Mouse (Mus musculus): Measurements from ENCODE around the gene Themis3. TPM values are rescaled to one million over a fixed set of nuclear protein-coding genes. Genes with fewer than 3 reads are reported as not detected.
"Not testable (repeated sequence)": the region's sequence is repeated elsewhere in the genome, so short reads cannot be mapped to it uniquely, and the experiment has no call there.

Themis3 gene
- polyA plus RNA-seq, 1 experiment from 2014 or later = not detected

DNA sequence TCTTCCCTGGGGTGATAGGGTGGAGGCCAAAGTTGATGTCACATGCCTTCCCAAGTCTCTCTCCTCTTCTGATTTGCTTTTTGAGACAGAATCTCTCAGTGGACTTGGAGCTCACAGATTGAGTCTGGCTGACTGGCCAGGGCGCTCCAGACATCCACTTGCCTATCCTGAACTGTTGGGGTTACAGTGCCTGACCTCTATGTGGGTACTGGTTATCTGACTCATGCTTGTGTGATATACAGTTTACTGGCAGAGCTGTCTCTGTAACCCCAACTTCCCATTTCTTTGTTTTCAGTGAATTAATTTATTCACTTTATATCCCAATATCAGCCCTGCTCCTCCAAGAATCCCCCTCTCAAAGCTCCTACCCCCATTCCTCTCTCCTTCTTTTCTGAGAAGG, 62.1 kb downstream of the Themis3 start:
- Histone ChIP-seq H3K9ac (replicated peaks; ENCODE audit: low read length) (no peak overlapping the region), H3K4me1 (ENCODE audit: control insufficient read depth, insufficient read depth, low read length) (no peaks in the 10 kb centered on the region), H3K36me3 (replicated peaks; ENCODE audit: control insufficient read depth, insufficient read depth, low read depth, low read length) (no peaks in the 10 kb centered on the region), H3K9me3 (replicated peaks; ENCODE audit: control insufficient read depth, low read length) (no peaks in the 10 kb centered on the region), H3K27me3 (ENCODE audit: control insufficient read depth, insufficient read depth, low read length) (no peaks in the 10 kb centered on the region), H3K4me2 (ENCODE audit: low read depth, low read length) (no peak overlapping the region), H3K4me3 (ENCODE audit: low read depth, low read length) (no peak overlapping the region), H3K27ac (replicated peaks; ENCODE audit: low read depth, low read length) (no peak overlapping the region)
- WGBS = 82% methylated on average over 1 of the region's 1 CpGs
- ATAC-seq (replicated peaks; ENCODE audit: insufficient number of reproducible peaks, low FRiP score, low TSS enrichment, low read depth) = no peak
- DNase-seq (ENCODE audit: low spot score) = no peak

DNA sequence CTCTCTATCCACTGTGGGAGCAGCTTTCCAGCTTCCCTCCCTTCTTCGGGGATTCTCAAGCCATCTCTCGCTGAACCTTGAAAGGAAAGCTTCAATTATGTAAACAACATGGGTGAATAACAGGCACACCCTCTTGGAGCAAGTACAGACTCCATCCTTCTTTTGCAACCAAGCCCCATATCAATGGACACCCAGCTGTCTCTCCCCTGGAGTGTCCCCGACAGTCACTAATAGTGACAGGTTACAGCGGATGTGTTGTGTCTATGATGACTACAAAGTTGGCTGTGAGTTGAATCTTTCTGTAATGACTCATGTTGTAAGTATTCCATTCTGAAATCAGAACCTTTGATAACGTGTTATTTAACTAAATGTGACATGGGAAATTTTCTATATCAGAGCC, 71.0 kb downstream of the Themis3 start:
- H3K4me2 ChIP-seq (ENCODE audit: low read depth, low read length) = no peak overlapping the region
- no peak overlapping the region for H3K27ac ChIP-seq (replicated peaks; ENCODE audit: low read depth, low read length)
- 82% methylated on average over 5 of the region's 5 CpGs for WGBS
- no peak overlapping the region for H3K4me3 ChIP-seq (ENCODE audit: low read depth, low read length)
- ATAC-seq (replicated peaks; ENCODE audit: insufficient number of reproducible peaks, low FRiP score, low TSS enrichment, low read depth) = no peak
- H3K9ac ChIP-seq (replicated peaks; ENCODE audit: low read length) = no peak overlapping the region
- no peaks in the 10 kb centered on the region for H3K9me3 ChIP-seq (replicated peaks; ENCODE audit: control insufficient read depth, low read length)
- H3K27me3 ChIP-seq (ENCODE audit: control insufficient read depth, insufficient read depth, low read length) = no peaks in the 10 kb centered on the region
- H3K36me3 ChIP-seq (replicated peaks; ENCODE audit: control insufficient read depth, insufficient read depth, low read depth, low read length) = no peaks in the 10 kb centered on the region
- H3K4me1 ChIP-seq (ENCODE audit: control insufficient read depth, insufficient read depth, low read length) = no peaks in the 10 kb centered on the region
- no peak for DNase-seq (ENCODE audit: low spot score)

DNA sequence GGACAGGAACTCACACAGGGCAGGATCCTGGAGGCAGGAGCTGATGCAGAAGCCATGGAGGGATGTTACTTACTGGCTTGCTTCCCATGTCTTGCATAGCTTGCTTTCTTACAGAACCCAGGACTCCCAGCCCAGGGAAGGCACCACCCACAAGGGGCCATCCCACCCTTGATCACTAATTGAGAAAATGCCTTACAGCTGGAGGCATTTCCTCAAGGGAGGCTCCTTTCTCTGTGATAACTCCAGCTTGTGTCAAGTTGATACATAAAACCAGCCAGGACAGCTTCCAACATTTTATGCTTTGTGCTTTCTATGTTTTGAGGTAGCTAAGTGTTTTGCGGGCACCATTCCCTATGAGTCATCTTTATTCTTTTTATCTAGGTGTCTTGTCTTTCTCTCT, 71.8 kb downstream of the Themis3 start:
- not testable (repeated sequence) for H3K9me3 ChIP-seq (replicated peaks; ENCODE audit: control insufficient read depth, low read length); H3K9ac ChIP-seq (replicated peaks; ENCODE audit: low read length); H3K27me3 ChIP-seq (ENCODE audit: control insufficient read depth, insufficient read depth, low read length); H3K27ac ChIP-seq (replicated peaks; ENCODE audit: low read depth, low read length); H3K36me3 ChIP-seq (replicated peaks; ENCODE audit: control insufficient read depth, insufficient read depth, low read depth, low read length); H3K4me2 ChIP-seq (ENCODE audit: low read depth, low read length); DNase-seq (ENCODE audit: low spot score); H3K4me1 ChIP-seq (ENCODE audit: control insufficient read depth, insufficient read depth, low read length); H3K4me3 ChIP-seq (ENCODE audit: low read depth, low read length); ATAC-seq (replicated peaks; ENCODE audit: insufficient number of reproducible peaks, low FRiP score, low TSS enrichment, low read depth)
- 85% methylated on average over 1 of the region's 1 CpGs for WGBS

DNA sequence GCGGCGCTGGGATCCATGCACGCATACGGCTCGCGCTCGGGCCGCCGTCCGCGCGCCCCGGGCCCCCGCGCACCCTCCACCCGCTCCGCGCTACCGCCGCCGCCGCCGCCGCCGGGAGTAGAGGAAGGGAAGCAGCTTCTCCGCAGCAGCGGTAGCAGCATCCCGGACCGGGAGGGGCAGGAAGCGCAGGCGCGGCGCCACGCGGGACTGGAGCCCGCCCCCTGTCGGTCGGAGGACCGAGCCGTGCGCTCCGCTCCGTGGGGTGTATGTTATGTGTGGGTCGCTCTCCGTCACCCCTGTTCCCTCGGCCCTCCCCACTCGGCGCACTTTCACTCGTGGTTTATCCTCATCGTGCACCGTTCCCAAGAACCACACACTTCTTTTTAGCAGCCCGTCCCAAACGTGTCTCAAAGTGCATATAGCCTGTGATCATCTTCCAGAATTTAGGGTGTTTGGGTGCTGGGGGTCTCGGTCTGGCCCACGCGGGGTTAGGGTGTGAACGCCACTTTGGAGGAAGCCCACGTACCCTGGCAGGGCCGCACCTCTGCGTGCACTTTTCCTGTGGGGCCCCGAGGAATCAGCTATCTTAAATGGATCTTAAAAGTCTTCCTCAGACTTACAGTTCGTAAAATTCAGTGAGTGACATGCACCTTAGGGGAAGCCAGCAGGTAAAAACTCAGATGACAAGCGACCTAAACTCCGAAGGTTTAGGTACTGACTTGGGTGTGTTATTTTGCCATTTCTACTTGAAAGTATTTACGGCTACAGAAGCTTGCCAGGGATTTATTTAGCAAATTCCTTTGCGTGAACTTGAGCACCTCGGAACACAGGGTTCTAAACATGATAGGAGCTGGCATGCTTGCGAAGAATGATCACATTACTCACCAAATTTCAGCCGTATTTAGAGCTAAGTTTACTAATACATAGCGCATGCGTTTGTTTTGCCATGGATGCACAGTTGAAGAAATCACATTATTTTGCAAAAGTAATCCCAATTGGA, 74.6 kb downstream of the Themis3 start, which contains the start of gene Rab12:
Gene Rab12 (minus strand): TSS at position 176 of the 1,000 bp plus-strand sequence.
- Histone ChIP-seq H3K9ac (replicated peaks; ENCODE audit: low read length) (peak within 1 kb of the TSS; percentile 96), H3K36me3 (replicated peaks; ENCODE audit: control insufficient read depth, insufficient read depth, low read depth, low read length) (no peaks in the 10 kb centered on the region), H3K4me1 (ENCODE audit: control insufficient read depth, insufficient read depth, low read length) (no peaks in the 10 kb centered on the region), H3K27ac (replicated peaks; ENCODE audit: low read depth, low read length) (0 out of 2 replicates have a peak within 1 kb of the TSS, but pooled peaks have one; percentile 28), H3K4me3 (ENCODE audit: low read depth, low read length) (peak within 1 kb of the TSS; percentile 98), H3K27me3 (ENCODE audit: control insufficient read depth, insufficient read depth, low read length) (no peaks in the 10 kb centered on the region), H3K4me2 (ENCODE audit: low read depth, low read length) (peak within 1 kb of the TSS; percentile 80), H3K9me3 (replicated peaks; ENCODE audit: control insufficient read depth, low read length) (no peaks in the 10 kb centered on the region)
- ATAC-seq (replicated peaks; ENCODE audit: insufficient number of reproducible peaks, low FRiP score, low TSS enrichment, low read depth) = peak; percentile 92
- 11% methylated on average over 49 of the region's 71 CpGs for WGBS
- DNase-seq (ENCODE audit: low spot score) = peak; percentile 90

DNA sequence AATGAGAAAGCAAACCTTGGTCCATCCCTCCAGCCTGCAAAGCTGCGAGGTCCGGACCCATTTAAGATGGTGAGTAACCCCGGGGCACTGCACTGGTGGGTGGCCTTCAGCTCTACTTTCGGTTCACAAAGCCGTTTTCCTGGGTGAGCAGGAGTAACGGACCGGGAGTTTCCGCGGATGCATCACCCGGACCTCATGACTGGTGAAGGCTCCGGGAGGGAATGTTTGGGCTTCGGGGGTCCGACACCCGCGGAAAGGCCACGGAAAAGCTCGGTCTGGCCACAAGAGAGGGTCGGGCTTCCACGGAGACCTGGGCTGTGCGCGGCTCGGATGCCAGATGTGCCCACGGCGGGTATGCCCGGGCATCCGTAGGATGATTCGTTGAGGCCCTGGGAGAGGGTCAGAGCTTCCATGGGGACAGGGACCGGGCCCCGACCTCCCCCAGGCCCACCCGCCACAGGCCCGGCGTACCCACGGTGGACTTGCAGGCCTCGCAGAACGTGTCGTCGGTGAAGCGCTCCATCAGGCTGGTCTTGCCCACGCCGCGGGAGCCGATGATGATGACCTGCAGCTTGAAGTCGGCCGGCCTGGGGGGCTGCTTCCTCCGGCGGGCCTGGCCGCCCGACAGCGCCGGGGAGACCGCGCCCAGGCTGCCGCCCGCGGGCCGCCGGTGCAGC, 75.4 kb downstream of the Themis3 start:
- H3K9me3 ChIP-seq (replicated peaks; ENCODE audit: control insufficient read depth, low read length) = no peaks in the 10 kb centered on the region
- H3K36me3 ChIP-seq (replicated peaks; ENCODE audit: control insufficient read depth, insufficient read depth, low read depth, low read length) = no peaks in the 10 kb centered on the region
- H3K4me2 ChIP-seq (ENCODE audit: low read depth, low read length) = peak overlapping the region; percentile 80
- 0 out of 2 replicates have a peak overlapping the region, but pooled peaks have one; percentile 28 for H3K27ac ChIP-seq (replicated peaks; ENCODE audit: low read depth, low read length)
- no peaks in the 10 kb centered on the region for H3K4me1 ChIP-seq (ENCODE audit: control insufficient read depth, insufficient read depth, low read length)
- peak overlapping the region; percentile 96 for H3K9ac ChIP-seq (replicated peaks; ENCODE audit: low read length)
- H3K4me3 ChIP-seq (ENCODE audit: low read depth, low read length) = peak overlapping the region; percentile 98
- DNase-seq (ENCODE audit: low spot score) (peak; percentile 31), ATAC-seq (replicated peaks; ENCODE audit: insufficient number of reproducible peaks, low FRiP score, low TSS enrichment, low read depth) (peak; percentile 82; the same call in 1 of the 2 replicates)
- WGBS = 1% methylated on average over 55 of the region's 57 CpGs
- no peaks in the 10 kb centered on the region for H3K27me3 ChIP-seq (ENCODE audit: control insufficient read depth, insufficient read depth, low read length)

DNA sequence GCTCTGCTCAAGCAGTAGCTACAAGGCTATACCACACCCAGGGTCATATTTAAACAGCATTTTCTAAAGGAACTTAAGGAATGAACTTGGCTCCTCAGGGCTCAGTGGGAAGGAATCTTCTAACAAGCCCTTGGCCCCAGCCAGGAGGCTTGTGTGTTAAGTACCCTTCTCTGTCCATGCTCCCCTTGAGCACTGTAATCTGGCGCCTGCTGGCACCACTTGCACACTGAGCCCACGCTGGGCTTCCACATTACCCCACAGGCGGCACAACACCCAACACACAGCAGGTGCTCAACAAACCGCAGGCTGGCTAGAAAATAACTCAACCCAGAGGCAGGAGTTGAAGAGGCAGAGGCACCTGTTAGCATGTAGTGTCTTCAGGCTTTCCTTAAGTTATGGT, 77.5 kb downstream of the Themis3 start:
- Histone ChIP-seq H3K36me3 (replicated peaks; ENCODE audit: control insufficient read depth, insufficient read depth, low read depth, low read length) (no peaks in the 10 kb centered on the region), H3K4me3 (ENCODE audit: low read depth, low read length) (no peak overlapping the region), H3K4me1 (ENCODE audit: control insufficient read depth, insufficient read depth, low read length) (no peaks in the 10 kb centered on the region), H3K9ac (replicated peaks; ENCODE audit: low read length) (no peak overlapping the region), H3K9me3 (replicated peaks; ENCODE audit: control insufficient read depth, low read length) (no peaks in the 10 kb centered on the region), H3K4me2 (ENCODE audit: low read depth, low read length) (no peak overlapping the region), H3K27ac (replicated peaks; ENCODE audit: low read depth, low read length) (no peak overlapping the region), H3K27me3 (ENCODE audit: control insufficient read depth, insufficient read depth, low read length) (no peaks in the 10 kb centered on the region)
- no peak for ATAC-seq (replicated peaks; ENCODE audit: insufficient number of reproducible peaks, low FRiP score, low TSS enrichment, low read depth)
- DNase-seq (ENCODE audit: low spot score) = no peak
- WGBS = 92% methylated on average over 4 of the region's 4 CpGs

DNA sequence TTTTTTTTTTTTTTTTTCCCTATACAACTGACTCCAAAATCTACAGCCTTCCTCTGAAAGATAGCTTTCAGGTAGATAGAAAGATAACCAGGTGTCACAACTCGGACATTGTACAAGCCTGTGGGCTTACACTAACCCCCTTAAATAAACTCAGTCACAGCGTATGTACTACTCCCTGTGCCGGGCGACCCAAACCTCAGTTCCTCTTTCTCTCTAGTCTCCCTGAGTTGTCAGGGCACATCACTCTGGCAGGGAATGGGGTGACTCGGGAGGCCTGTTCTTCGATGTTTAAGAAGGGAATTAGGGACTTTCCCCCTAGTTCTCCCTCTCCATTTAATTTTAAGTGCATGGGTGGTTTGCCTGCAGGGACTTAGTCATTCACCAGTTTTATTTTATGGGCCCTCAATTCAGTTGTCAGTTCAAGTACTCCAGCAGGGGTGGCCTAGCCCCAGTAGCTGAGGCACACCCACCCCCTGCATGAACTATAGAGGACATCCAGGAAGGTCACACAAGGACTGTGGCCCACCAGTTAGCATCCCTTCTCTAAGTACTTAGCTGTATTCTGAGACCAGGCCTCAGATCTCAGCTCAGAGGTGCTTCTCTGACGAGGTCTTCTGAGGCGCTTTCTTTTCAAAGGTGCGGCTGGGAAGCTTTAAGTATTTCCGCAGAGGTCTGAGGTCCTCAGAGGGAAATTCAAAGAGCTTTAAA, 80.0 kb downstream of the Themis3 start:
- 88% methylated on average over 10 of the region's 10 CpGs for WGBS
- H3K4me2 ChIP-seq (ENCODE audit: low read depth, low read length) = no peak overlapping the region
- ATAC-seq (replicated peaks; ENCODE audit: insufficient number of reproducible peaks, low FRiP score, low TSS enrichment, low read depth) (no peak), DNase-seq (ENCODE audit: low spot score) (no peak)
- H3K27me3 ChIP-seq (ENCODE audit: control insufficient read depth, insufficient read depth, low read length) = no peaks in the 10 kb centered on the region
- no peaks in the 10 kb centered on the region for H3K36me3 ChIP-seq (replicated peaks; ENCODE audit: control insufficient read depth, insufficient read depth, low read depth, low read length)
- H3K9me3 ChIP-seq (replicated peaks; ENCODE audit: control insufficient read depth, low read length) = no peaks in the 10 kb centered on the region
- no peak overlapping the region for H3K4me3 ChIP-seq (ENCODE audit: low read depth, low read length)
- no peak overlapping the region for H3K27ac ChIP-seq (replicated peaks; ENCODE audit: low read depth, low read length)
- H3K4me1 ChIP-seq (ENCODE audit: control insufficient read depth, insufficient read depth, low read length) = no peaks in the 10 kb centered on the region
- H3K9ac ChIP-seq (replicated peaks; ENCODE audit: low read length) = no peak overlapping the region
